Mouse (Mus musculus) kidney, adult 8-10 months (tissue): ENCODE measurements around the gene Lsm2.
"Not testable (repeated sequence)": the region's sequence is repeated elsewhere in the genome, so short reads cannot be mapped to it uniquely, and the experiment has no call there.

Source experiments
- DNase-seq, 2 experiments: peaks; one replicate each; pipeline ENCODE4 v3.0.0; 2022

Gene Lsm2

GRCm38 (mm10) chr17:34957291-34957690, 24.4 kb upstream of the Lsm2 start:
- DNase-seq = not testable (repeated sequence)

GRCm38 (mm10) chr17:34957966-34958365, 23.7 kb upstream of the Lsm2 start:
- DNase-seq = not testable (repeated sequence)

DNA sequence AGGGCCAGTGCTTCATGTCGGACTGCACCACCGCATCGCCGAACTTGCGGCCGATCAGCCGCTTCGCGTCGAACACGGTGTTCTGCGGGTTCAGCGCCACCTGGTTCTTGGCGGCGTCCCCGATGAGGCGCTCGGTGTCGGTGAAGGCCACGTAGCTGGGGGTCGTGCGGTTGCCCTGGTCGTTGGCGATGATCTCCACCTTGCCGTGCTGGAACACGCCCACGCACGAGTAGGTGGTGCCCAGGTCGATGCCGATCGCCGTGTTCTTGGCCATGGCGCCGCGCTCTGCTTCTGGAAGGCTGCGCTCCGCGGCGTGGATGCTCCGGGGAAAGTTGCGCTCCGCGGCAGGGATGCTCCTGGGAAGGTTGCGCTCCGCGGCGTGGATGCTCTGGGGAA, 22.9 kb upstream of the Lsm2 start:
- DNase-seq = not testable (repeated sequence)

DNA sequence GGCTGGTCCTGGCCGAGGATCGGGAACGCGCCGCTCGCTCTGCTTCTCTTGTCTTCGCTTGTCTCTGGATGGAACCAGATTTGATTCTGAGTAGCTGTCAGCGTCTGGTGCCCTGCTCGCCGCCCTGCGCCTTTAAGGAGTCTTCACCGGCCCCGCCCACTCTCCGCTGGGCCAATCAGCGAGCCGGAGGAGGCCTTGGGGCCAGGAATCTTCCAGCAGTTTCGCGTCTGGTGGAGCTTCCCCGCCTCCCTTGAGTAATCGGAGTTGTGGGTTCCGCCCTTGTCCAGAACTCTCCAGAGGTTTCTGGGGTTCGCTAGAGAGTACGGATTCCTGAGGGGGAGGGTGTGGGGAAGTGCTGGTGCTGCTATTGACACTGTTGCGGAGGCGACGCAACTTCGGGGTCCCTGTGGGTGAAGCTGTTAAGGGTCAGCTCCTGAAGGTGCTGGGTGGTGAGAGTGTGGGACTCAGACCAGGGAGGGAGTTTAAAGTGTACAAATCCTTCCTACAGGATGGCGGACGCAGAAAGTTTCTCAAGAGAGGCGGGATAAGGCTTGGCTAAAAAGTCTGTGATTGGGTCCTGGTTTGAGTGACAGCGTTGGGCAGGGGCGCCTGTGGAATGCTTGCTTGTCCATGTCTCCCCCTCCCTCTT, 22.4 kb upstream of the Lsm2 start, which contains the start of gene Hspa1b:
Gene Hspa1b (minus strand): TSS at position 109 of the 649 bp plus-strand sequence.
- peak; percentile 88 to 92 for DNase-seq

DNA sequence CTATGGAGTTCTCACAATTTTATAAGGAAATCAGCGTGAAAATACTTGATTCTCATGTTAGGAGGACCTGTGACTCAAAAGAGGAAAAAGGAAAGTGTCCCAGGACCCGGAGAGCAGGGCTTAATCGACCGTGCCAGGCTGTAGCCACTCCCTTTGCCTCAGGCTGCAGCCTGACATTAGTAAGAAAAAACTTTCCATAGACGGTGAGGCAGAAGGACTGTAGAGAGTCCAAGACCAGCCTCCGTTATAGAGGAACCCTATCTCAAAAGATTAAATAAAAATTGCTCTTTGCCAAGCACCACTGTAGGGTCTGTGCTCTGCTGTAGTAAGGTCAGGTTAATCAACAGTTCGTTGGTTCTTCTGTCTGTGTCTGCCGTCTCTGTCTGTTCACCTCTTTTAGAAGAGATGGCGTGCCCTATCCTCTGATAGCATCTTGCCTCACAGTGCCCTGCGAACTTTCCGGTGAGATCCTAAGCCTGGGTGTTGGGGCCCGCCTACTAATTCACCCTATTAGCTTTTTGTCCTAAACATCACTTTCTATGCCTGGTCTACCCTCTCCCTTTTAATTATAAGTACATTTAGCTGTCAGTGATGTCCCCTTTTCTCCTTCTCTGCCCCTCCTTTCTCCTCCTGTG, 21.7 kb upstream of the Lsm2 start:
- peak; percentile 65 to 74 for DNase-seq

DNA sequence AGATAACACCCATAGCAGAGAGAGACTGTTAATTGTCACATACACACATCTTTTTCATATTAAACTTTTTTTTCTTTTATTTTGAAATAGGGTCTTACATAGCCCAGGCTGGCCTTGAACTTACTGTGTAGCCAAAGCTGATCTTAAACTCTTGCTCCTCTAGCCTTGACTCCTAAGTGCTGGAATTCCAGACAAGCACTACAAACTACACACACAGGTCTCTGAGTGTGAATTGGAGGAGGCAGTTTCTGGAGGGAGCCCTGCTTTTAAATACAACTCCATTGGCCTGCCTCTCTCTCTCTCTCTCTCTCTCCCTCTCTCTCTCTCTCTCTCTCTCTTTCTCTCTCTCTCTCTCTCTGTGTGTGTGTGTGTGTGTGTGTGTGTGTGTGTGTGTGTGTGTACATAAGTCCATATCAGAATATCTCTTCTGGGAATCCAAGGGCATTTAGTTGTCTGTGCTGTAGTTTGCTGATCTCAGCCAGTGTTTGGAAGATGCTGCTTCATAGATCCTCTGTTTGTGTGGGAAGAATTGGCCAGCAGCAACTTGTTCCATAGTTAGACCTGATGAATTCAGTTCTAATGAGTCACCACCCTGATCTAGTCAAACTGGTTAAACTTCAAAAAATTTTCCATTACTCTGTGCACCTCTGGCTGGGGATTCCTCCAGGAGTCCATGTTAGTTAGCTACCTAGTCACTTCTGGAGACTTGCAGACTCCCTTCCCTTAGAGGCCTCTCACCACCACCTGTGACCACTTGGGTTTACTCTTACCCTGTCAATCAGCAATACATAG, 20.8 kb upstream of the Lsm2 start:
- DNase-seq = no peak

GRCm38 (mm10) chr17:34962125-34962524, 19.5 kb upstream of the Lsm2 start:
- DNase-seq = no peak

- DNase-seq = no peak
These were observed 18.8 kb upstream of the Lsm2 start for GRCm38 (mm10) chr17:34962841-34963240.

DNA sequence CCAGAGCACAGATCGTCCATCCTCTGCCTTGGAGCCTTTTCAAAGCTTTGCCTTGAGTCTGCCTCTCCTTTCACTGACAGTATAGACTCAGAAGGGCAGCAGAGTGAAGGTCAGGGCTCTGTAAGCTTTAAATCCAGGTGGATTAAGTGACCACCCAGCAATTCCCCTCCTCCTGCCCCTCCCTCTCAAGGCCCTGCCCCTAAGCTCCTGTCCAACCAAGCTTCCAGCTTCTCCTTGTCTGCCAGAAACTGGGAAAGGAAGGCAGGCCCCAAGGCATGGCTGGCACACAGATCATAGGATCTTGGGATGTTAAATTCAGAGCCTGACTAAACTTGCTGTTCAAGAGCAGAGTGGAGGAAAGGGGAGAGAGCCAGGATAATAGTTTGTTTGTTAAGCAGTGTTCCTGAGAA, 17.0 kb upstream of the Lsm2 start:
- peak in 1 of 2 experiments; percentile 76 for DNase-seq

GRCm38 (mm10) chr17:34965627-34966026, 16.0 kb upstream of the Lsm2 start:
- no peak for DNase-seq

DNA sequence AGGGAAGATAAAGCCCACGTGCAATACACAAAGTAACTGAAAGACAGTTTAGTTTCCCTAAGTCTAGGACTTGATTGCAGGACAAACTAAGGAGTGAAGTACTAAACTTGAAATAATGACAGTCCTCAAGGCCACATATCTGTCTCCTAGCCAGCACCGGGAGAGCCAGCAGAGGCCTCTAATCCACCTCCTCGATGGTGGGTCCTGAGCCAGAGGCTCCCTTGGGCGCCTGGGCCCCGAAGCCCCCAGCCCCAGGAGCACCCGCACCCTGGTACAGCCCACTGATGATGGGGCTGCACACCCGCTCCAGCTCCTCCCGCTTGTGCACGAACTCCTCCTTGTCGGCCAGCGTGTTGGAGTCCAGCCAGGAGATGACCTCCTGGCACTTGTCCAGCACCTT, 11.8 kb upstream of the Lsm2 start, which contains the start of gene Gm20481:
Gene Gm20481 (plus strand): TSS at position 91 of the 400 bp plus-strand sequence.
- DNase-seq = not testable (repeated sequence)

- DNase-seq = peak in 1 of 2 experiments; percentile 1
These were observed 10.8 kb upstream of the Lsm2 start for GRCm38 (mm10) chr17:34970850-34971249.

DNA sequence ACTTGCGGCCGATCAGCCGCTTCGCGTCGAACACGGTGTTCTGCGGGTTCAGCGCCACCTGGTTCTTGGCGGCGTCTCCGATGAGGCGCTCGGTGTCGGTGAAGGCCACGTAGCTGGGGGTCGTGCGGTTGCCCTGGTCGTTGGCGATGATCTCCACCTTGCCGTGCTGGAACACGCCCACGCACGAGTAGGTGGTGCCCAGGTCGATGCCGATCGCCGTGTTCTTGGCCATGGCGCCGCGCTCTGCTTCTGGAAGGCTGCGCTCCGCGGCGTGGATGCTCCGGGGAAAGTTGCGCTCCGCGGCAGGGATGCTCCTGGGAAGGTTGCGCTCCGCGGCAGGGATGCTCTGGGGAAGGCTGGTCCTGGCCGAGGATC, 10.0 kb upstream of the Lsm2 start:
- peak in 1 of 2 experiments; percentile 3 for DNase-seq

GRCm38 (mm10) chr17:34972069-34972749, 9.5 kb upstream of the Lsm2 start, which contains the start of the genes Hspa1a and Hspa1l:
Gene Hspa1a (minus strand): TSS chr17:34972156.
Gene Hspa1l (plus strand): TSS chr17:34972703.
- DNase-seq = peak; percentile 91 to 95

GRCm38 (mm10) chr17:34975581-34976492, 5.8 kb upstream of the Lsm2 start:
- DNase-seq = no peak

- DNase-seq = no peak
These were observed 4.7 kb upstream of the Lsm2 start for GRCm38 (mm10) chr17:34977000-34977399.

DNA sequence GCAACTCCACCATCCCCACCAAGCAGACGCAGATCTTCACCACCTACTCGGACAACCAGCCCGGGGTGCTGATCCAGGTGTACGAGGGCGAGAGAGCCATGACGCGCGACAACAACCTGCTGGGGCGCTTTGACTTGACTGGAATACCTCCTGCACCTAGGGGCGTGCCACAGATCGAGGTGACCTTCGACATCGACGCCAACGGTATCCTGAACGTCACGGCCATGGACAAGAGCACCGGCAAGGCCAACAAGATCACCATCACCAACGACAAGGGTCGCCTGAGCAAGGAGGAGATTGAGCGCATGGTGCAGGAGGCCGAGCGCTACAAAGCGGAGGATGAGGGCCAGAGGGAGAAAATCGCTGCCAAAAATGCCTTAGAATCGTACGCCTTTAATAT, 3.4 kb upstream of the Lsm2 start:
- no peak for DNase-seq

GRCm38 (mm10) chr17:34979631-34980030, 2.0 kb upstream of the Lsm2 start:
- no peak for DNase-seq

GRCm38 (mm10) chr17:34980655-34981054, 1.0 kb upstream of the Lsm2 start:
- DNase-seq = peak; percentile 55 to 78

DNA sequence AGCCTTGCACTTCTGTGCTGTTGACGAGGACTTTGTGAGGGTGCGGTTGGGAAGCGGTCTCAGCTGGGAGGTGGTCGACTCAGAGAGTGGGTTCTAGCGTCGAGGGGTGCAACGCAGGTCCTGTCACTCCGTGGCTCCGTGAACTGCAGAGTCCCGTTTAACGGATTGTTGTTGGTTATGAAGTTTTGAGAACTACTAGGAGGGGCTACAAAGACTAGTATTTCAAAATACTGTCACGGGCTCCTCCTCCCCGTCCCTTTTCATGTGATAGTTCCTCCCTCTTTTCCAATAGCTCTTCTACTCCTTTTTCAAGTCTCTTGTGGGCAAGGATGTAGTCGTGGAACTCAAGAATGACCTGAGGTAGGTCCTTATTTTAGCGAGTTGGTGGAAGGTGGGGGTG, 666 bp downstream of the Lsm2 start:
- no peak for DNase-seq

DNA sequence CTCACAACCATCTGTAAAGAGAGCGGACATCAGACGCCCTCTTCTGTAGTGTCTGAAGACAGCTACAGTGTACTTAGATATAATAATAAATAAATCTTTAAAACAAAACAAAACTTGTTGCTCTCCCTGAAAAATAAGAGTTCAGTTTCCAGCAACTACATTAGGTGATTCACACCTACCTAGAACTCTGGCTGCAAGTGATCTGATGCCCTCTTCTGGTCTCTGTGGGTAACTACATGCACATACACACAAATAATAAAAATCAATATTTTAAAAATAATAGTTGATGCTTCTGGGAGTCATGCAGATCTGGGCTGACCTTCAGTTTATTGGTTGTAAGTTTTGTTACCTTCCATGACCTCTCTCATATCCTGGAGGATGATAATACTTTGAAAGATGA, 2.6 kb downstream of the Lsm2 start:
- no peak for DNase-seq

DNA sequence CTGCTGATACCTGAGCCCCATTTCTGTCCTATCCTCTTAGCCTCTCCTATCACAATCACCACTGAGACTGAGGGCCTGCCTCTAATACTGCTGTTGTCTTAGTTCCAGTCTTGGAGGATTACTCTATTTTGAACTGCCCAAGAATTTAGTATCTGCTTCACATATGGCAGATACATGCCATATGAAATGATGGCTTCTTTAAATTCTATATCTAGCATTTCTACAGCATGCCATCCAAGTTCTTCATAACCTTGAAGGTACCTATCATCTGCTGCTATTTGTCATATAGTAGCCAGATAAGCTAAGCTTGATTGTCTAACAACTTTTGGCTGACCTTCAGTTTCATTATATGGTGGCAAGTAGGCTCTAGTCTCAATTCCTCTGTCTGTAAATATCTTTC, 13.1 kb downstream of the Lsm2 start:
- no peak for DNase-seq
